Mouse (Mus musculus): ENCODE results near the gene Tes3-ps. TPM values are rescaled to one million over a fixed set of nuclear protein-coding genes. Genes with fewer than 3 reads are reported as not detected.

Gene Tes3-ps
- polyA plus RNA-seq, 1 experiment: 0.48 TPM

GRCm38 (mm10) chr13:49505776-49506175 lies 12.7 kb downstream of the Tes3-ps start:
- no peak for DNase-seq (ENCODE audit: low read depth)
- TF ChIP-seq POLR2A (IDR thresholded peaks at IDR 0.05; ENCODE audit: borderline replicate concordance, extremely low read depth, insufficient read depth, insufficient read length, poor library complexity, severe bottlenecking): no peak

- TF ChIP-seq CTCF (IDR thresholded peaks at IDR 0.05; ENCODE audit: borderline replicate concordance, extremely low read depth, insufficient read depth, insufficient read length) (no peak), POLR2A (IDR thresholded peaks at IDR 0.05; ENCODE audit: borderline replicate concordance, extremely low read depth, insufficient read depth, insufficient read length, poor library complexity, severe bottlenecking) (no peak)
- peak; percentile 7 for DNase-seq (ENCODE audit: low read depth)
Measured at GRCm38 (mm10) chr13:49507176-49507575, 14.1 kb downstream of the Tes3-ps start.

- DNase-seq (ENCODE audit: low read depth): no peak
- TF ChIP-seq CTCF (IDR thresholded peaks at IDR 0.05; ENCODE audit: borderline replicate concordance, extremely low read depth, insufficient read depth, insufficient read length) (no peak), POLR2A (IDR thresholded peaks at IDR 0.05; ENCODE audit: borderline replicate concordance, extremely low read depth, insufficient read depth, insufficient read length, poor library complexity, severe bottlenecking) (no peak)
Measured at GRCm38 (mm10) chr13:49518761-49519160, 25.6 kb downstream of the Tes3-ps start.

GRCm38 (mm10) chr13:49526235-49526634 lies 33.1 kb downstream of the Tes3-ps start:
- TF ChIP-seq CTCF (IDR thresholded peaks at IDR 0.05; ENCODE audit: borderline replicate concordance, extremely low read depth, insufficient read depth, insufficient read length): no peak
- no peak for DNase-seq (ENCODE audit: low read depth)

- TF ChIP-seq CTCF (IDR thresholded peaks at IDR 0.05; ENCODE audit: borderline replicate concordance, extremely low read depth, insufficient read depth, insufficient read length): no peak
- no peak for TF ChIP-seq POLR2A (IDR thresholded peaks at IDR 0.05; ENCODE audit: borderline replicate concordance, extremely low read depth, insufficient read depth, insufficient read length, poor library complexity, severe bottlenecking)
- DNase-seq (ENCODE audit: low read depth): no peak
Measured at GRCm38 (mm10) chr13:49530636-49531035, 37.5 kb downstream of the Tes3-ps start.

GRCm38 (mm10) chr13:49536946-49537345 lies 43.8 kb downstream of the Tes3-ps start:
- DNase-seq (ENCODE audit: low read depth): no peak
- TF ChIP-seq POLR2A (IDR thresholded peaks at IDR 0.05; ENCODE audit: borderline replicate concordance, extremely low read depth, insufficient read depth, insufficient read length, poor library complexity, severe bottlenecking) (no peak), CTCF (IDR thresholded peaks at IDR 0.05; ENCODE audit: borderline replicate concordance, extremely low read depth, insufficient read depth, insufficient read length) (no peak)

- TF ChIP-seq CTCF (IDR thresholded peaks at IDR 0.05; ENCODE audit: borderline replicate concordance, extremely low read depth, insufficient read depth, insufficient read length): no peak
- no peak for TF ChIP-seq POLR2A (IDR thresholded peaks at IDR 0.05; ENCODE audit: borderline replicate concordance, extremely low read depth, insufficient read depth, insufficient read length, poor library complexity, severe bottlenecking)
Measured at GRCm38 (mm10) chr13:49538693-49539092, 45.6 kb downstream of the Tes3-ps start.

GRCm38 (mm10) chr13:49544279-49544678 lies 51.2 kb downstream of the Tes3-ps start, which contains the start of gene Aspn:
Aspn (plus strand) TSS chr13:49544443.
- DNase-seq (ENCODE audit: low read depth): no peak
- TF ChIP-seq POLR2A (IDR thresholded peaks at IDR 0.05; ENCODE audit: borderline replicate concordance, extremely low read depth, insufficient read depth, insufficient read length, poor library complexity, severe bottlenecking) (no peak), CTCF (IDR thresholded peaks at IDR 0.05; ENCODE audit: borderline replicate concordance, extremely low read depth, insufficient read depth, insufficient read length) (no peak)

More at GRCm38 (mm10) chr13:49538693-49539092, 45.6 kb downstream of the Tes3-ps start:
- no peak for DNase-seq (ENCODE audit: low read depth)

GRCm38 (mm10) chr13:49545646-49546045 lies 52.5 kb downstream of the Tes3-ps start:
- no peak for DNase-seq (ENCODE audit: low read depth)
- TF ChIP-seq CTCF (IDR thresholded peaks at IDR 0.05; ENCODE audit: borderline replicate concordance, extremely low read depth, insufficient read depth, insufficient read length) (no peak), POLR2A (IDR thresholded peaks at IDR 0.05; ENCODE audit: borderline replicate concordance, extremely low read depth, insufficient read depth, insufficient read length, poor library complexity, severe bottlenecking) (no peak)

Other genes with a start within 250 kb of the Tes3-ps start
- gene Susd3, start 244.6 kb upstream of the Tes3-ps start, polyA plus RNA-seq (2012; rRNA removed): 0.44 and 0.72 TPM in 2 replicates
- 8.6 TPM in 2 replicates for gene Fgd3, start 173.0 kb upstream of the Tes3-ps start, polyA plus RNA-seq (2012; rRNA removed)
- gene Bicd2, start 151.7 kb upstream of the Tes3-ps start, polyA plus RNA-seq (2012; rRNA removed): 35.9 and 42.3 TPM in 2 replicates
- 8.7 and 9.9 TPM in 2 replicates for gene Ippk, start 72.1 kb upstream of the Tes3-ps start, polyA plus RNA-seq (2012; rRNA removed)
- gene Ecm2, start 11.5 kb downstream of the Tes3-ps start, polyA plus RNA-seq (2012; rRNA removed): 2.3 and 2.8 TPM in 2 replicates
- 2.5 and 4.8 TPM in 2 replicates for gene Aspn, start 51.1 kb downstream of the Tes3-ps start, polyA plus RNA-seq (2012; rRNA removed)
- gene Omd, start 89.1 kb downstream of the Tes3-ps start, polyA plus RNA-seq (2012; rRNA removed): 0.08 and 0.59 TPM in 2 replicates
- 6.0 and 9.1 TPM in 2 replicates for gene Ogn, start 114.7 kb downstream of the Tes3-ps start, polyA plus RNA-seq (2012; rRNA removed)
- gene Cenpp, start 159.5 kb downstream of the Tes3-ps start, polyA plus RNA-seq (2012; rRNA removed): 3.0 and 6.2 TPM in 2 replicates
- 10.6 and 11.6 TPM in 2 replicates for gene Nol8, start 159.8 kb downstream of the Tes3-ps start, polyA plus RNA-seq (2012; rRNA removed)
- 41.9 and 48.7 TPM in 2 replicates for gene Iars, start 188.8 kb downstream of the Tes3-ps start, polyA plus RNA-seq (2012; rRNA removed)

Data from brain, embryonic 14.5 days (tissue).